Mouse (Mus musculus): ENCODE measurements around the gene Slc36a1.
A peak's percentile ranks its signal among the peaks of the same experiment; 100 is the strongest.

The Slc36a1 gene

DNA sequence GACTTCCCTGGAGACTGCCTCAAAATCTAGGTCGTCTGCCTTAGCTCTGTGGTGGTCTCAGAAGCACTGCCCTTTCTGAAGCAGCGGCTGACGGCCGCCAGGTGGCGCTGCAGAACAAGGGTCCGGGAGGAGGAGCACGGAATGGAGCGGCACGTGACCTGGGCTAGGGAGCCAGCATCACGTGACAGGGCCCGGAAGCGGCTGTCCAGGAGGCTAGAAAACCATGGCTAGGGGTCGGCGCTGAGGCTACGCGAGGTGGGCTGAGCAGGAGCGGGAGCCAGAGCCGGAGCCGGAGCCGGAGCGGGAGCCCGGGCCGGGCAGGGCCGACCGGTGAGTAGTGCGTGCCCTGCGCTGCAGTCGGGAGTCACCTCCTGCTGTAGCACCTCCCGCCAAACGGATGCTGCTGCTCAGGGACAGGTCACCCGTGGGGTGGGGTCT, at the start of gene Slc36a1:
TSS of gene Slc36a1 (plus strand) at position 192 of the 438 bp plus-strand sequence.
- peak; percentile 97 for DNase-seq (ENCODE audit: low spot score)

DNA sequence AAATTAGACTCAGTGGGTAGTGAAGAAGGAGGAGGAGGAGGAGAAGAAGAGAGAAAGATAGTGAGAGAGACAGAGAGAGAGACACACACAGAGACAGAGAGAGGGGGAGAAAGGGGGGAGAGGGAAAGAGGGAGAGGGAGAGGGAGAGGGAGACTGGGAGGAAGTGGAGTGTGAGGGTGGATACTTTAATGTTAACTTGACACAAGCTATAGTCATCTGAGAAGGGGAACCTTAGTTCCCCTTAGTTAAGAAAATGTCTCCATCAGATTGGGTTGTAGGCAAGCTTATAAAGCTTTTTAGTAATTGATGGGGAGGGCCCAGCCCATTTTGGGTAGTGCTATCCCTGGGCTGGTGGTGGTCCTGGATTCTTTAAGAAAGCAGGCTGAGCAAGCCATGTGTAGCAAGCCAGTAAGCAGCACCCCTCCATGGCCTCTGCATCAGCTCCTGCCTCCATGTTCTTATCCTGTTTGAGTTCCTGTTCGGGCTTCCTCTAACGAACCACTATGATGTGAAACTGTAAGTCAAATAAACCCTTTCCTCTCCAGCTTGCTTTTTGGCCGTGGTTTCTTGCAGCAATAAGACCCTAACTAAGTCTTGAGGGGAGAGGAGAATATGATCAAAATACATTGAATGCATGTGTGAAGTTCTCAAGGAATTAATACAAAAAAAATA, 49.6 kb upstream of the Slc36a1 start:
- no peak for DNase-seq (ENCODE audit: low spot score)

DNA sequence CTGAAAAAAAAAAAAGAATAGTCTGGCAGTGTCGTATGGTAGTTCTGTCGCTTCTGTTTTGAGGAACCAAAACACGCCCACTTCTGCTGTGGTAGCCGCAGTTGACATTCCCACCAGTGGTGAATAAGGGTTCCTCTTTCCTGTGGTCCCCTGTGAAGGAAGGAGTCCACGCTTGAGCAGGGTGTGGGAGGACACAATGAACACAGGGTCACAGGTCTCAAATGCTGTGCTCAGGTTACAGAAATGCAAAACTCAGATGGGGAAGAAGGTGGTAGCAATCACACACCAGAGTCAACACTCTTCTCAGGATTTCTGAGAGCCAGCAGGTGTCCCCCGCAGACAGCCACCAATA, 49.1 kb upstream of the Slc36a1 start:
- DNase-seq (ENCODE audit: low spot score) = no peak

DNA sequence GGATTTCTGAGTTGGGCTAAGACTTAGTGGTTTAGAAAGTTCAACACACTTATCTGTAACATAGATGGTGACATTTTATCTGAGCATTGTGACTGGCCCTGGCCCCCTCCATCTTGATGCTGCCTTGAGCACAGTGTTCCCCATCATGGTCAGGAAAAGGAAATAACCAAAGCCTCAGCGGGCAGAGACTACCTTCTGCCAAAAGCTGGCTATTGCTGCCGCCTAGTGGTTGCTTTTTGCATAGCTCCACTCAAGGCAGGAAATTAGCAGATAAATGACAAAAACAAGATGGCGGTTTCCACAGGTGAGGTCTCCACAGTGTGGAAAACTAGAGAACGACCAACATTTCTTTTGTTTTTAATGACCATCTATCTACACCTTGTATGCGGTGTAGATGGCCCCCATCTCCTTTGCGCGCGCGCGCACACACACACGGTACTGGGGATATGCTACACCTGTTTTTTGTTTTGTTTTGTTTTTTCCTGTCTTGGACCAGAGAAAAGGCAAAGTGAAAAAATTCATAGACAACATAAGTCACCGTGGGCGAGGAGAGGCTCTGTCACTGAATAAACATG, 45.3 kb upstream of the Slc36a1 start:
- peak; percentile 88 for DNase-seq (ENCODE audit: low spot score)

DNA sequence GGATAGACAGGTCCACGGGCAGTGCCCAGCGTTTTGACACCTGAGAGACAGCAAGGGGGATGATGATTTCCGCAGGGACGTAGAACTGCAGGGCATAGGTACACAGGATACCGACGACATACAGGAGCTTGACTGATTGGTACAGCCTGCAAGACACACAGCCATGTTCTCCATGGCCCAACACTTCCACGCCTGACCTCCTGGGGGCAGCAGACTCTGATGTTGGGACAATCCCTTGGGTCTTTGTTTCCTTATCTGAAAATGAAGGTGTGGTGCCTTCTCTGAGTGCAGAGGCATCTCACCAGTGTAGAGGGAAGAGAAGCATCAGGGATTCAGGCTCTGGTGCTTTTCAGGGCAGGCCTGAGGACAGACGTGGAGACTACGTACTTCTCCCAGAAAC, 41.5 kb upstream of the Slc36a1 start:
- peak; percentile 47 for DNase-seq (ENCODE audit: low spot score)

DNA sequence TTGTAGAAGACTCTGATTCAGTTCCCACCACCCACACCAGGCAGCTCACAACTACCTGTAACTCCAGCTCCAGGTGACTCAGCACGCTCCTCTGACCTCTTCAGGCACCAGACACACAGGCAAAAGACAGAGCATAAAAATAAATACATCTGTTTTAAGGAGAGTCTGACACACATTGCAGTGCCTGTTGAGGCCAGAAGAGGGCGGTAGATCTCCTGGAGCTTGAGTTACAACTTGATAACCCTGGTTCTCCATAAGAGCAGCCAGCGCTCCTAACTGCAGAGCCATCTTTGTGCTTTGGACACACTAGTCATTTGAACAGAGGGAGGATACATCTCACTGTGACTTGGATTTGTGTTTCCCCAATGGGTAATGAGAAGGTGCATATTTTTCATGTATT, 39.4 kb upstream of the Slc36a1 start:
- DNase-seq (ENCODE audit: low spot score) = peak; percentile 25

DNA sequence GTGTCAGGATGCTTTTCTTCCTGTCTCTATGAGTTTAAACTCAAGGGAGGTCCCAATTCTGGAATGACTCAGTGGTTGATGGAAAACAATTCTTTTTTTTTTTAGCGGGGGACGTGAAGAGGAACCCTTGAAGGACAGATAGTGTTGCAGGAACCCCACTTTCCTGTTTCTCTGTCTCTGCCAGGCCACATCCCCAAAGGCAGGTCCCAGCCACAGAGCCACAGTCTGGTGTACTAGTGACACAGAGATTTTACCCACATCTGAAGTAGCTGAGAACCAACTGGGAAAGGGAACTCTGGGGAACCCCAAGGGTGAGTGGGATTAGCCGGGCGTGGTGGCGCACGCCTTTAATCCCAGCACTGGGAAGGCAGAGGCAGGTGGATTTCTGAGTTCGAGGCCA, 38.4 kb upstream of the Slc36a1 start:
- DNase-seq (ENCODE audit: low spot score) = no peak

DNA sequence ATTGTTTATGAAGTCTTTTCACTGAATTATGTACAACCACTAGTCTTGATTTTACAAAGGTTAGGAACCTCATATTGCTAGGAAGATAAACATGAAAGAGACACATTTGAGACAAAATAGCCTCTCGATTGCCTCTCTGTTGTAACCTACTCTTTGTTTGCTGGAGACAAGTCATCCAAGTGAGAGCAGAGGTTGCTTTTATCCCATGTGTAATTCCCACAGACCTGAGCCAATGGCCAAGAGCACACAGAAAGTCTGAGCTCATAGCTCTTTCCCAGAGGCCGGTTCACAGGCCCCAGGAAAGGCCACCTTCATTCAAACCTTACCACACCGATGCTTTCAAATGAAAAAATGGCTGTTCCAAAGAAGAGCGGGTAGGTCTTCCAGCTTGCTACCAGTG, 35.6 kb upstream of the Slc36a1 start:
- DNase-seq (ENCODE audit: low spot score) = no peak

DNA sequence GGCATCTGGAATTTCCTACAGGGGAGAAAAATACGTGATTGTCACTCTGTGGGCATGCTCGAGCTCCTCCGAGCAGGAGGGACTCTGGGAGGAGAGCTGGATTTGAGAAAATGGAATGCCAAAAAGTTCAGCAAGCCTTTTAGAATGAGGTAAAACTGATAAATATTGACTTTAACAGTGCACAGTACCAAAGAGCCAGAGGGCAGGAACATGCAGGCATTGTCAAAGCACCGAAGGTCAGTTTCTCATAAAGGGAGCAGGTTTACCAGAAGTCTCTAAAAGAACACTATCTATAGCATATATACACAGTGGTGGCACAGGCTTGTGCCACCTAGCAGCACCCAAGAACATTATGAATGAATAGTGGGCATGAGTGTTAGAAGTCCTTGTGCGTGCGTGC, 35.2 kb upstream of the Slc36a1 start:
- no peak for DNase-seq (ENCODE audit: low spot score)

DNA sequence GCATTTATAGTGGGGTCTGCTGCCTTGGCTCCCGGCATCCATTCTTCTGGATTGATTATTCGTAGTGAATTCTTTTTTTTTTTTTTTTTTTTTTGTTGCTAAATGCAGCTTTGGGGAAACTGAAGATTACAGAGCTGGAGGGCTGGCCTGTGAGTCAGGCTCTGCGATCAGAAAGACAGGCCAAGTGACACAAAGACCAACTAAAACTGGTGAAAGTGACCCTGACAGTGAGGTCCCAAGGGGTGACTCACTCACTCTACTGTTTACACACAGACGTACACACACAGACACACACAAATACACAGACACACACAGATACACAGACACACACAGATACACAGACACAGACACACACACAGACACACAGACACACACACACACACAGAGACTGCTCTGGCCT, 33.6 kb upstream of the Slc36a1 start:
- no peak for DNase-seq (ENCODE audit: low spot score)

DNA sequence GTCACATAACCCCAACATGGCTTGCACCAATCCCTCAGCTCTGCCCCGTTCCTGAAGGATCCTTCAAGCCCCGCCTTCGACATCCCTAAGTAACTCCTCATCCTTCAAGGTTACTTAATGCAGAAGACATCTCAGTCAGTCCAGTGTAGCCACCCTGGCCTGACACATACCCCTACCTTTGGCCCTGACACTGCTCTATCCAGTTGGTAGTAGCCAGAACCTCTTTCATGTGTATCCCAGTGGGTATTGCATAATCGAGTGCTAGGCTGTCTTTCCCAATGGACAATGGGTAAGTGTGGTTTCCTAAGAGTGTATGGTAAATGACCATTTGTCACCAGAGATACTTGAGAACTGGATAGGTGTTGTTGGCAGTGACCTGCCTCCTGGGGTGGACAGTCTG, 25.3 kb upstream of the Slc36a1 start:
- no peak for DNase-seq (ENCODE audit: low spot score)

DNA sequence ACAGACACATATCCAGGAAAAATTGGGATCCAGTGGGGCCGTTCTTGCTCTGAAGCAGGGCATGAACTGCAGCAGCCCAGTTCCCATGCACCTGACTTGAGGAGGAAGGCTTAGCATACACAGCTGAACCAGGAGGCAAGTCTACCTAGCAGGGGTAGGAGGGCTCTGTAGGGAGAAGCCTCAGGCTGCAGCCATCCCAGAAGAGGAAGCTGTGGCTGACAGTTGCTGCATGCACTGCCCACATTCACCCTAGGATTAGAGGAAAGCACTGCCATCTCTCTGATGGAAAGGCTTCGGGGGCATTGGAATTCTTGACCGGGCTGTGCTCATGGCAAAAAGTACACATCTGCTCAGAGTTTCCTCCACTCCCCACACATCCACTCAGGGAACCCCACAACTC, 24.3 kb upstream of the Slc36a1 start:
- no peak for DNase-seq (ENCODE audit: low spot score)

DNA sequence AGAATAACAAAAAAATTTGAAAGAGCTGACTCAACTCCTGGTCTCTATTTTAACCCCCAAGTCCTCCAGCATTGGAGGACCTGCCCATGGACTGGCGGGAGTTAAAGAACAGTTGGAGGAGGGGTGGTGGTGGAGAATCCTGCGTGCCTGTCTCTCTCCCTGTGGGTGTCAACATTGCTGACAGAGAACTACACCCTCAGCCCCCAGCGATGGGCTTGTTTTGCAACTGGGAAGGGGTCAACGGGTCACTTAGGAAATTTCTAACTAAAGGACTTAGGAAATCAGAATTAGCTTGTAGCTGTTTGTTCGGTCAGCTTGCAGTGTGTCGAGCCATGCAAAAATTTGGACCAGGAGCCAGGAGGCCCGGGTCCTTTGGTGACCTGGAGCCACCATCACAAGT, 21.0 kb upstream of the Slc36a1 start:
- DNase-seq (ENCODE audit: low spot score) = no peak

DNA sequence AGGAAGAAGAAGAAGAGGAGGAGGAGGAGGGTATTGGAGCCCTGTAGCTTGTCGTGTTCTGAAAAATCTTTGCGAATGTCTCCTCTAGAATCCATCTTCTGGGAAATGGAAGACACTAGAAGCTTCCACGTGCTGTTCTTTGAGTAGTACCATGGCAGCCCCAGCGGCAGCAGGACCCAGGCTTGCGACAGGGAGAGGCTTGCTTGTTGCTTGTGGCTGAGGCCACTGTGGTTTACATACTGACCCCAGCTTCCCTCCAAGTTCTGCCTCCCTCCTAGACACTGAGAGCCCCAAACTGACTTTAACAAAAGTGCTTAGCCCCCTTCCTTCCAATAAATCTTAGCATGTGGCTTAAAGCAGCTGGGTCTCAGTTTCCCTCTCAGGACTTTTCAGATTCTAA, 19.9 kb upstream of the Slc36a1 start:
- DNase-seq (ENCODE audit: low spot score) = no peak

DNA sequence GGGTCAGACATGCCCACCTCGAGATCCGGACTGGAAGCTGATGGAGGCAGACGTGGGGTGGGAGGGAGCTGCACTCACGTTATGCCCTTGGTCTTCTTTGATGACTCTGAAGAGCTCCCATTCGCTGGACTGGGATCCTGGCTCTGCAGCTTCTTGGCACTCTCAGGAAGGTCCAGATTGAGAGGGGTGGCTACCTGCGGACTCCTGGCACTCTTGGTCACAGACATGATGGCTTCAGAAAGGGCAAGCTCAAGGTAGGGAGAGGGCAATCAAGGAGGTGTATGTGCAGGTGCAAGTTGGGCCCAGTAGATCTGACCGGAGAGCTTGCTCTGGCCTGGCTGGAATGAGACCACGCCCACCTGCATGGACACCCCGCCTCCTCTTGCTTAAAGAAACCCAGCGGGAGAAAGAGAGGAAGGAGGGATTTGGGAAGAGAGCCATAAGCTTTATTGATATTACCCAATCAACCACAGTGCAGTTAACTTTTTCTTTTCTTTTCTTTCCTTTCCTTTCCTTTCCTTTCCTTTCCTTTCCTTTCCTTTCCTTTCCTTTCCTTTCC, 19.3 kb upstream of the Slc36a1 start, which contains the start of gene Slc36a2:
TSS of gene Slc36a2 (minus strand) at position 345 of the 559 bp plus-strand sequence.
- DNase-seq (ENCODE audit: low spot score) = peak; percentile 45

DNA sequence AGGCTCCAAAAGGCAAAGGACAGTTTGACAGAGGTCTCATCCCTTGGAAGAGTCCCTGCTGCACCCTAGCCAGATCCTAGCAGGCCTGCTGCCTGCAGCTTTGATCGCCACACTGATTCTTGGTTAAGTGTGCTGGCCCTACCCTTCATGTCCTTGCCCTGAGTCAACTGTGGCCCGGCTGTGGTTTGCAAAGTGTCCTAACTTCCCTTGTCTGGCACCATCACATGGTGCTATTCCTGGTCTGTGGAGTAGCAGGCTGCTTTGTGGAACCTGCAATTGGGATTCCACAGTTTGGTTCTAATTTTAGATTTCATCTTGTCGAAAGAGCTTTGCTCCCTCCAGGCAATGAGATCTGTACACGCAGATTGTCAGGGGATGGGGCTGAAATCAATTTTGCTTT, 16.9 kb upstream of the Slc36a1 start:
- DNase-seq (ENCODE audit: low spot score) = no peak

DNA sequence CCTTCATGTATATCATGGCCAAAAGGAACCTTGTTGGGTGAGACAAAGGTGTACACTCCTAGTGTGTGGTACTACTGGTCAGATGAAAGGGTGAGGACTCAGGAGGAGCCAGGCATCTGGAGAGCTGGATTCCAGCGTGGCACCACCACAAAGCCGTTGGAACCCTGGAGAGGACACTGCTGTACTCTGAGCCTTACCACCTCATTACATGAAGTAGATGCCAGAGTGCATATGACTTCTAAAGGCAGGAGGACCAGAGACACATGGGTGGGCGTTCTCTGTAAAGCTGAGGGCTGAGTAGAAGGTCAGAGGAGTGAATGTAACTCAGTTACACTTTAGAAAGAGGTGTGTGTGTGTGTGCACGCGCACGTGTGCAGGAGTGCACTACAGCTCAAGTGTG, 16.4 kb upstream of the Slc36a1 start:
- no peak for DNase-seq (ENCODE audit: low spot score)

DNA sequence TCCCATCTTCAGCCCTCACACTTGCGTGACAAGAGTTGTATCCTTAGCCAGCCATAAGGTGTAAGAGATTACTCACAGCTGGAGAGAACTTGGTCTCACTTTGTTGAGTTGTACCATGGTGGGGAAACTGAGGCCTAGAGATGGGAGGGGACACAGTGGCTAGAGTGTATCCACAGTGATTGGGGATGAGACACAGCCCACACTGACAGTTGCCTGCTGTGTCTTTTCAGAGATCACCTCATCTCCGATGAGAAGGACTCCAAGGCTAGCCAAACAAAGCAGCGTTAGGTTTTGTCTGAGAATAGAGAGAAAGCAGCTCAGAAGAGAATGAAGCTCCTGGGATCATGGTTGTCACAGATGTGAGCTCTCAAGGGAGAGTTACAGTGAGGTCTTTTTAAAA, 13.9 kb upstream of the Slc36a1 start:
- no peak for DNase-seq (ENCODE audit: low spot score)

DNA sequence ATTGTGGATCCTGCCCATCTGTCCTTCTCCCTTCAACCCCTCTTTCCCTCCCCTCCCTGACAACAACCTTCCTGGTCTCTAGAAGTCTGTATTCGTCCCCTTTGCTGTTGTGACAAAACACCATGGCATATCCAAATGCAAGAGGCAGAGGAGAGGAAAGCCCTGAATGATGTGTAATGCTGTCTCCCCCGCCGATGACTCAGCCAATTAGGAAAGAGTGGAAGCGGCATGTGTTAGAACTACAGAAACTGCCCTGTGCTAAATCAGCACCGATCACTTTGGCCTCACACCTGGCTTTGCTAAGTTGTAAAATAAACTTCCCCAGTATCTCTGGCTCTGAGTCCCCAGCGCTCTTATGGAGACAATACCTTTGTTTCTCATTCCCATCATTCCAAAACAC, 7.1 kb upstream of the Slc36a1 start:
- no peak for DNase-seq (ENCODE audit: low spot score)

DNA sequence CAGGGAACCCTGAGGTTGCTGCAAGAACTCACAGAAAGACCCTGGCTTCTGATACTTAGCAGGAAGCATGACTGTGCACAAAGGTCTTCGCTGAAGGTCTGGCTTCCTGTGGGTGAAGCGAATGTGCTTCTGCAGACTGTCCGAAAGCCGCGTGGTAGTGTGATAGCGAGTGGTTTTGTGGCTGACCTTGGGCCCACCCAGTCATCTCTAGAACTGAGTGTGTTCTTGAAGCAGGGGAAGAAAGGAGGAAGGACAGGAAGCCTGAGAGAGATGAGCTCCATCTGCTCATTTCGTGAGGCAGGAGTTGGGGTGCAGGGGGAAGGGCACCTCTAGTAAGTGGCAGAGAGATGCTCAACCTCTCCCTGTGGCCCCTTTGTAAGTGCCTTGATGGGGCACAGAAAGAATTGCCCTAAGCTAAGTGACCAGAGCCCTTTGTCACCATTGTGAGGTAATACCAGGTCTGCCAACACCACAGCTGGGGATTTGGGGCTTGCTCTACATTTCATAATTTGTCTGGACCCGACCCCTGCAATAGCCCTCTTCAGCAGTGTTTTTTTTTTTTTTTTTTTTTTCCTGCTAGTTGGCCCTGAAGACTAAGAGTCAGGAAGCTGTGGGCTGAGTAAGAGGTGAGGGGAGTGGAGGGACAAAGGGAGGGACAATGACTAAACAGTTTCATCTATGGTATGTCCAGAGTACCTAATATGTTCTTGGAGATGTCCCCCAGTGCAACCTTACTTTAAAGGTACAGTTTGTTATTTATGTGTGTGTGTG, 6.2 kb upstream of the Slc36a1 start:
- DNase-seq (ENCODE audit: low spot score) = no peak

DNA sequence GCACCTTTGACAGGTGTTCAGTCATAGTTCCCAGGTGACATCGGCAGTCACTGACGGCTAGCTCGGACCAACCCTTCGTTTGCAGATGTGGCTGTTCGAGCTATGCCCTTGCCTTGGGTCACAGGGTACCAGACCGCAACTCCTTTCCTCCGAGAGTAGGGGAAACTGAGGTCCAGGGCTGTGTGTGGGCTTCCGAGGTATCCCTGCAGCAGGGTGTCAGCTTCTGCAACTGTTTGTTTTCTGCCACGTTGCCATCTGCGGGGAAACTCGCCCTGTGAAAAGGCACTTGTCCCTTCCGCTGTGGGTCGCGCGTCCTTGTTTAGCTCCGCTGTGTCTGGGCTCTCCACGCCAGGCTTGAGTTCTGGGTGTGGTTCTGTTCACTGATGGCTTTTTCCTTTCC, 452 bp downstream of the Slc36a1 start:
- peak; percentile 27 for DNase-seq (ENCODE audit: low spot score)

DNA sequence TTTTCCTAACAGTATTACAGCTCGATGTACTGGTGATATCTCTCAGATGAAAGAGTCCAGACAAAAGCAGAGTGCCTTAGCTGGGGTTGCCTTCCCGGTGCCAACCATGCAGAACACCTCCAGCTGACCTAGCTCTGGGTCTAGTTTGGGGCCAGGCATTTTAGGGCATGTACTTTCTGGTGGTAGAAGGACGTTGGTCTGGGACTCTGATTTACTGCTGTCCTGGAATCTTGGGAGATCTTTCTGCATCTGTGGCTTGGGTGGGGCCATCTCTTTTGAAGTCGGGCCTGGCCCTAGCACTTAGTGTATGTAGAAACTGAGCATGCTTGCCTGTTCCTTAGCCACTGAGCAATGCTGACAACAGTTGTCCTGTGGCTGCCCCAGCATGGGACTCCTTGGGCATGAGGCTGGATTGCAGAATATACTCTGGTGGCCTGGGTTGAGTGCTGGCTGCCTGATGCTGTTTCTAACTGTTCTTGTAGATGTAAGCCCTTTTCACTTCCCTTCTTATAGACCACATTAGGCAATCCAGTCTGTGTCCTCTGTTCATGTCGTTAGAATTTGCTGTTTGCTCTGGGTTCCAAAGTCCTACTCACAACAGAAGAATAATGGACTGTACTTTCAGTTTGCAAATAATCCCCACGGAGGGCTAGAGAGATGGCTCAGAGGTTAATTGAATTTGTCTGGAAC, 4.0 kb downstream of the Slc36a1 start:
- no peak for DNase-seq (ENCODE audit: low spot score)

DNA sequence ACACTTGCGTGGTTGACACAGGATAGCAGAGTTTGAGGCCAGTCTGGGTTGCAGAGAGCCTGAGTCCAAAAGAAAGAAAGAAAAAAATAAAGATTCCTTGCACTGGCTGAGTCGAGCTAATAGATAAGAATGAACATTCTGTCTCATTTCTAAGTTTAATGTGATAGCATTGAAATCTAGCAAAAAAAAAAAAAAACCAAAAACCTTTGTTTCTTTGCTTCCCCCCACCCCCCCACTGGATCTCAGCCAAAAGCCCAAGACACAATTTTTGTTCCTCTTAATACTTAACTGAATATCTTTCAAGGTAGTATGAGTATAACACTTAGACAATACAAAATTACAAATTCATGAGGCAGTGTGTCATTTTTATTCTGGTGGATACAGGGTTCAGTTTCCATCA, 4.9 kb downstream of the Slc36a1 start:
- no peak for DNase-seq (ENCODE audit: low spot score)
